Mouse (Mus musculus) midbrain, embryonic 15.5 days (tissue): ENCODE measurements at regions not wholly inside any gene's neighbourhood (a gene's known extent, or its start where the extent isn't known, plus 50 kb on each side); places are given as distances from the start of the nearest gene placed in this dataset.
A peak's percentile ranks its signal among the peaks of the same experiment; 100 is the strongest.

Experiments
- ATAC-seq: fragments of 200-750 bp; cut with Nextera tagmentation; replicated peaks from 2 replicates; pipeline ENCODE4 v1.8.0; 2017; ENCODE audit warnings: moderate TSS enrichment
- H3K27ac ChIP-seq: fragments of 300-500 bp; sonication (generic); 2 replicates; pipeline ENCODE4 v1.5.1; 2015; ENCODE audit warnings: mild to moderate bottlenecking, inconsistent platforms
- H3K27me3 ChIP-seq: fragments of 300-500 bp; sonication (generic); replicated peaks from 2 replicates; pipeline ENCODE4 v1.6.1; 2015; ENCODE audit warnings: inconsistent platforms
- H3K36me3 ChIP-seq: fragments of 300-500 bp; sonication (generic); replicated peaks from 2 replicates; pipeline ENCODE4 v1.6.1; 2015; ENCODE audit warnings: inconsistent platforms
- H3K4me1 ChIP-seq: fragments of 300-500 bp; sonication (generic); 2 replicates; pipeline ENCODE4 v1.6.1; 2015; ENCODE audit warnings: inconsistent platforms
- H3K4me2 ChIP-seq: fragments of 300-500 bp; sonication (generic); 2 replicates; pipeline ENCODE4 v1.6.1; 2015; ENCODE audit warnings: inconsistent platforms, mild to moderate bottlenecking, moderate library complexity
- H3K4me3 ChIP-seq: fragments of 300-500 bp; sonication (generic); 2 replicates; pipeline ENCODE4 v1.5.1; 2015; ENCODE audit warnings: mild to moderate bottlenecking, inconsistent platforms
- H3K9ac ChIP-seq: fragments of 300-500 bp; sonication (generic); 2 replicates; pipeline ENCODE4 v1.6.1; 2015; ENCODE audit warnings: mild to moderate bottlenecking, inconsistent platforms
- H3K9me3 ChIP-seq: fragments of 300-500 bp; sonication (generic); 2 replicates; pipeline ENCODE4 v1.6.1; 2016; ENCODE audit warnings: inconsistent platforms
- WGBS: fragments of 180-500 bp; shearing (Covaris S2); methylation state at CpG from one replicate; pipeline ENCODE4 v1.1.7; 2015; ENCODE audit warnings: mixed read lengths; 5-methylcytosine and 5-hydroxymethylcytosine counted together

DNA sequence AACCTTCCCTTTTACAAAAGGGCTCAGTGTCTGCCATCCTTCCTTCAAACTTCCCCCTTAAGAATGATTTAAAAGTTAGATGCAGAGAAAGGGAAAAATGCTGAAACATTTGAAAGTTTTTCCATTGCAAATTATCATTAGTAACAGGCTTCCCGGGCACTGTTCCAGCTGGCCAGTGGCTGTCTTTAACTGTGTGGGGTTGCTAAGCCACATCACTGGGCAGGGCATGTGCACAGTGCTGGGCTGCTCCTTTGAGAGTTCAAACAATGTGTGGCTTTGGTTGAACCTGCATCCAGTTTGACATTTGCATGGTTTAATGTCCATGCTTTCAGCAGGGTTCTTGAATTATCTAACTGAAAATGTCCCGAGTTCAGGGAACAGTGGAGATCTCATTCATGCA, 512.1 kb upstream of the Id2 start:
- Histone ChIP-seq H3K27me3 (no peaks in the 10 kb centered on the region), H3K9me3 (no peaks in the 10 kb centered on the region), H3K4me3 (no peak overlapping the region), H3K9ac (no peak overlapping the region), H3K36me3 (no peaks in the 10 kb centered on the region), H3K4me2 (no peak overlapping the region), H3K4me1 (peaks cover 3% of the 10 kb centered on the region; the same call in 1 of the 2 replicates), H3K27ac (no peak overlapping the region)
- WGBS = 31% methylated on average over 2 of the region's 2 CpGs
- ATAC-seq = 0 out of 2 replicates have a peak, but pooled peaks have one; percentile 48

DNA sequence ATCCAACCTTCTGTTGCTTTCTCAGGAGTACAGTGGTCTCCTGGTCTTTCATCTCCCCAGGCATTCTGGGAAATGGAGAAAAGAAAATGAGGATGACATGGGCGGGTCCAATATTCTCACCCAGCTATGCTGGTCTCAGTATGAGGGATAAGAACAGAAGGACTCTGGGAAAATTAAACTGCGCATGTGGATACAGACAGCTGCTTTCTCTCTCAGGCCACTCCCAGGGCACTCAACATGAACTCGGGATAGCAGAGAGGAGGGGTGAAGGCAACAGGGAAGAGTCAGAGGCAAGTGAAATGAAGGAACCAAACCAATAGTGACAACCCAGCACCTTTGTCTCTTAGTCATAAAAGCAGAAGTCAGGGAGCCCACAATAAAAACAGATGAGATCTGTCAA, 508.5 kb upstream of the Id2 start:
- no peak overlapping the region for H3K27ac ChIP-seq
- H3K9ac ChIP-seq = no peak overlapping the region
- WGBS = 82% methylated on average over 3 of the region's 3 CpGs
- ATAC-seq = no peak
- no peaks in the 10 kb centered on the region for H3K27me3 ChIP-seq
- H3K9me3 ChIP-seq = no peaks in the 10 kb centered on the region
- H3K4me1 ChIP-seq = peaks cover 3% of the 10 kb centered on the region; the same call in 1 of the 2 replicates
- H3K36me3 ChIP-seq = no peaks in the 10 kb centered on the region
- no peak overlapping the region for H3K4me2 ChIP-seq
- H3K4me3 ChIP-seq = no peak overlapping the region

DNA sequence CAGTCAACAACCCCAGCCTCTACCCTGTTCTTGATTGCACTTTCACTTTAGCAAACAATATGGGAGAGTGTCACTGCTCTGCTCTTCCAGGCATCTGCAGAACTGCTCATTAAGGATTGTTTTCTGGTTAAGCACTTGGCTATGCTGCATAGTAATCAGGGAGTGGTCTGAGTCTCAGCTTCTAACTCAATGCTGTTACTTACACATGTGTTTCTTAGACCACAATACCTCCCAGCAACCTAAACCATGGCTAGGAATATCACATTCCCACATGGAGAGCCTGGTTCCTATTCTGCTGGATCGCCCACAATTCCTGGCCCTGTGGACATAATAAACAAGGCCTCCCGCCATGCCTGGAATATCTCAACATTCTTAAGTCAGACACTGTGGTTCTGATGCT, 493.3 kb upstream of the Id2 start:
- 91% methylated on average over 2 of the region's 2 CpGs for WGBS

DNA sequence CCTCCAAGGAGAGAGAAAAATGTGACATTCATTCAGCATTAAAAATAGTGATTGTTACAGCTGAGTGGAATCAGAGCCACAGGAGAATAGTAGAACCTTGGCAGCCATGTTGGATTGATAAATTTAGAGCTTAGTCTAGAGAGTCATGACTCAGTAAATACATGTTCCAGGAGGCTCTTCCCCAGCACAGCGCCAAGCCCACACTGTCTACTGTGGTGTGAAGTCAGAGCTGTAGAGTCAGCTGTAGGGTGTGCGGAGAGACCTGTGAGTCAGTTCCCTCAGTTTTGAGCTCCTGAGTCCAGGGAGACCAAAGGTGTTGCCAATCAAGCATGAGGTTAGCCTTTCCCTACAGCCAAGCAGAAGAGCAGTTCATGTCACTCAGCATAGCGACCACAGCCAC, 488.8 kb upstream of the Id2 start:
- no peak overlapping the region for H3K4me2 ChIP-seq
- H3K27me3 ChIP-seq = no peaks in the 10 kb centered on the region
- no peak overlapping the region for H3K27ac ChIP-seq
- 0 out of 2 replicates have a peak, but pooled peaks cover 3% of the 10 kb centered on the region for H3K9me3 ChIP-seq
- no peak for ATAC-seq
- no peak overlapping the region for H3K9ac ChIP-seq
- no peaks in the 10 kb centered on the region for H3K36me3 ChIP-seq
- H3K4me3 ChIP-seq = no peak overlapping the region
- H3K4me1 ChIP-seq = no peaks in the 10 kb centered on the region
- 89% methylated on average over 3 of the region's 3 CpGs for WGBS

More for the DNA sequence above, 493.3 kb upstream of the Id2 start:
- no peaks in the 10 kb centered on the region for H3K4me1 ChIP-seq
- no peak overlapping the region for H3K27ac ChIP-seq
- no peaks in the 10 kb centered on the region for H3K27me3 ChIP-seq
- 0 out of 2 replicates have a peak, but pooled peaks cover 3% of the 10 kb centered on the region for H3K9me3 ChIP-seq
- no peak overlapping the region for H3K9ac ChIP-seq
- no peak overlapping the region for H3K4me3 ChIP-seq
- no peaks in the 10 kb centered on the region for H3K36me3 ChIP-seq
- no peak for ATAC-seq
- H3K4me2 ChIP-seq = no peak overlapping the region

DNA sequence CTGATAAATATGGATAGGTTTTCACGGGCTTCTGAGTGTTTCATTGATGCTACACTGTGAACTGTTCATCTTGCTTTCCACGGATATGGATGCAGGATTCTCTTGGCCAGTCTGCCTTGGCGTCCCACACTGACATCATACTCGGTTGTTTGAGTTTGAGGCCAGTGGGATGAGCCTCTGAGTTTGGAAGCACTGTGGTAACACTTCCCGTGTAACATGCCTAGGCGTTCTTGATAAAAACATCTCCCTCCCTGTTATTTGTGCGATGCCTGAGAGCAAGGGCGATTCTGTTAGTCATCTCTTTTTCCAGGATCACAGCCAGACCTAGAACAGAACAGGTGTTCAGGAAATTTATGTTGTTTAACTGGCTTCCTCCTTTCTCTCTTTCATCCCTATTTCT, 482.5 kb upstream of the Id2 start:
- no peak for ATAC-seq
- Histone ChIP-seq H3K36me3 (no peaks in the 10 kb centered on the region), H3K4me3 (no peak overlapping the region), H3K9me3 (no peaks in the 10 kb centered on the region), H3K4me2 (no peak overlapping the region), H3K27ac (no peak overlapping the region), H3K9ac (no peak overlapping the region), H3K4me1 (no peaks in the 10 kb centered on the region), H3K27me3 (no peaks in the 10 kb centered on the region)
- 91% methylated on average over 8 of the region's 8 CpGs for WGBS

DNA sequence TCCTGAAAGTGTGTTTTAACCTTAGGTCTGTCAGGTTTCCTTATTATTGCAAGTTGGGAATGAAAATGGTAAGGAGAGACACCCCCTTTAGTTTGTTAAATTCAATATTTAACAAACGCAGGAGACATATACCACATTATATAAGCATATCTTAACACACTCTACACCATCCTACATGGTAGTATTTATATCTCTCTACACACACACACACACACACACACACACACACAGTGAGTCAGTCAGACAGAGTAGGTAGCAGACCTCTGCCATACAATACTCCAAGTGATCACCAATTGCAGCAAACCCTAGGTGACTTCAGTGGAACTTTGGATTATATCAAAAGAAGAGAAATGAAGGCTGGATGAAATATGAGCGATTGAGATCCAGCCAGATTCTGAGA, 468.2 kb upstream of the Id2 start:
- H3K4me1 ChIP-seq = no peaks in the 10 kb centered on the region
- no peak for ATAC-seq
- H3K9ac ChIP-seq = no peak overlapping the region
- H3K27ac ChIP-seq = no peak overlapping the region
- no peaks in the 10 kb centered on the region for H3K36me3 ChIP-seq
- no peak overlapping the region for H3K4me2 ChIP-seq
- WGBS = 90% methylated on average over 2 of the region's 2 CpGs
- H3K4me3 ChIP-seq = no peak overlapping the region
- H3K9me3 ChIP-seq = no peaks in the 10 kb centered on the region
- no peaks in the 10 kb centered on the region for H3K27me3 ChIP-seq

DNA sequence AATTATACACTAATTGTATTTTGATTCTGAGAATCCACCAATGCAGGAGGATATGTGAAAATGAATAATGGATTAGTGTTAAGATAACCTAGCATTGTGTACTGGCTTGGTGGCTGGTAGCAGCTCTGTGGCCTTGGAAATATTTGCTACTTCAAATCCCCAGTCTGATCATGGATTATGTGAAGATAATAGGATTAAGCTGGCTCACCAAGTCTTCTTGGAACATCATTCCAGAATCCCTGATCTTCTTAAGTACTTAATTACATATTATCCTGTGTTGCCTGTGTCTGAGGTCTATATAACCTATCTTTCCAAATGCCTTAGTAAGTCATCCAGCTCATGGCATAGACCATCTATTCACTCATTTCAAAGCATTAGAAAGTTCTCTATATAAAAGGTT, 462.7 kb upstream of the Id2 start:
- H3K9me3 ChIP-seq = no peaks in the 10 kb centered on the region
- no peaks in the 10 kb centered on the region for H3K4me1 ChIP-seq
- no peak overlapping the region for H3K9ac ChIP-seq
- no peaks in the 10 kb centered on the region for H3K27me3 ChIP-seq
- no peak for ATAC-seq
- H3K27ac ChIP-seq = no peak overlapping the region
- H3K4me2 ChIP-seq = no peak overlapping the region
- H3K36me3 ChIP-seq = no peaks in the 10 kb centered on the region
- no peak overlapping the region for H3K4me3 ChIP-seq

DNA sequence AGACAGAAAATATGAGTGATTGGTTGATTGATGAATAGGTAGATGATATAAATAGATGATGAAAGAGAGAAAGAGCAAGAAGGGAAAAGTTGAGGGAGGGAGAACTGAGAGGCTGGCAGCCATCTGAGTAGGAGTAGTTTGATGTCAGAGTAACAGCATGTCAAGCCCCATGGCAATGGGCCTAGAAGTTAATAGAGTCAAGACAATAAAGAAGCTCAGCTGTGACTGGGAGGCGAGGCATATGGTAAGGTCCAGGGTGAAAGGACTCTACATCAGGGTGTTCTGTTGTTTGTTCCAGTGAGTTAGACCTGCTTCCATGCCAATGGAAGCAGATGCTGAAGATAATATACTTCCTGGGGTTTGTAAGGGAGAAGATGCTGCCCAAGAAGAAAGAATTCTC, 456.7 kb upstream of the Id2 start:
- Histone ChIP-seq H3K4me2 (no peak overlapping the region), H3K9ac (no peak overlapping the region), H3K27me3 (no peaks in the 10 kb centered on the region), H3K9me3 (no peaks in the 10 kb centered on the region), H3K4me3 (no peak overlapping the region), H3K27ac (no peak overlapping the region), H3K4me1 (no peaks in the 10 kb centered on the region), H3K36me3 (no peaks in the 10 kb centered on the region)
- ATAC-seq = no peak
- 74% methylated on average over 1 of the region's 1 CpGs for WGBS

DNA sequence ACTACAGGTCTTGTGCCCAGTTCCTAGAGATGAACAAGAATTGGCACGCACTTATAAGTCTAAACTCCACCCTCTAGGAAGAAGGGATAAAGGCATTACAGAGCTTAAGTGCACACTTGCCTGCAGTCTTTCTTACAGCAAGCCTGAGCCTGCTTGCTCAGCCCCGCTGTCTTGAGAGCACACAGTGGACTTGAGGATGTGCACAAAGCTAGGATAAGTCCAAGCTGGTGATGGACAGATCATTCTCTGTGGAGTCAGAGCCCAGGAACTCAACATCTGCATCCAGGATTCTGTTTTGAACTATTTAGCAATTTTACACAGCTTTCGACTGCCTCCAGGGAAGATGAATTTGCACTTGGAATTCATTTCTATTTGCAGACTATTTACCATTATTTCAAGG, 452.8 kb upstream of the Id2 start:
- no peaks in the 10 kb centered on the region for H3K27me3 ChIP-seq
- H3K4me2 ChIP-seq = no peak overlapping the region
- ATAC-seq = no peak
- H3K9ac ChIP-seq = no peak overlapping the region
- WGBS = 77% methylated on average over 3 of the region's 3 CpGs
- H3K4me1 ChIP-seq = no peaks in the 10 kb centered on the region
- no peaks in the 10 kb centered on the region for H3K36me3 ChIP-seq
- H3K9me3 ChIP-seq = no peaks in the 10 kb centered on the region
- H3K4me3 ChIP-seq = no peak overlapping the region
- H3K27ac ChIP-seq = no peak overlapping the region

DNA sequence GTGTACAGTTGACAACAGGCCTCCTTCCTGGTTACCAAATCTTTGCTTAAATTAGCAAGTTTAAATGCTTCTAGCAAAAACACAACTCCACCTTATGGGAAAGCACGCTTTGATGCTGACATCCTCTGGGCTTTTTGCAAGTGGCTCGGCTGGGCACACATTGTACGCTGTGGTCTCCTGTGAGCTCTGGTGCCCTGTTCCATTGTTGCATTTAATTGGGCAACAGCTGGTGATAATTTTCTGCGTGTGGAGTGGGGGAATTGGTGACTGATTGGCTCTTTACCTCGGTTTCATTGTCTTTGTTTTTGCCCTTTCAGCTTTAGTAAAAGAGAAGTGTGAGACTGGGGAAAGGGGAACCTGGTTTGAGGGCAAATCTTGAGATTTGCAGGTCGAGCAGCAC, 447.3 kb upstream of the Id2 start:
- no peaks in the 10 kb centered on the region for H3K9me3 ChIP-seq
- ATAC-seq = no peak
- H3K4me2 ChIP-seq = no peak overlapping the region
- H3K27ac ChIP-seq = no peak overlapping the region
- H3K4me1 ChIP-seq = no peaks in the 10 kb centered on the region
- H3K27me3 ChIP-seq = no peaks in the 10 kb centered on the region
- H3K36me3 ChIP-seq = no peaks in the 10 kb centered on the region
- no peak overlapping the region for H3K9ac ChIP-seq
- WGBS = 38% methylated on average over 6 of the region's 6 CpGs
- no peak overlapping the region for H3K4me3 ChIP-seq

DNA sequence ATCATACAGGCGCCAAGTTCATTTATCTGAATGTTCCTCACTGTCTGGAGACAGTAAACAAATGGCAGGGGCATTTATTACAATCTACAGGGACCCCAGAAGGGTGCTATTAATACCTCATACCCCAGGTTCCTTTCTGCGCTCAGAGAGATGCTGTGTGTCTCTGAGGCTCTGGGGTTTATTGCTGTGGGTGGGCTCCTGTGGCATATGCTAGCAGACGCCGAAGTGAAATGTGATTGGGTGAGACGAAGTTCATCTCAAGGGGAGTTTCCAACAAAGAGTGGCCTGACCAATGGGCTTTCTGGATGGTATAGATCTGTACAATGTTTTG, 437.6 kb upstream of the Id2 start:
- no peak overlapping the region for H3K27ac ChIP-seq
- H3K4me2 ChIP-seq = no peak overlapping the region
- no peak overlapping the region for H3K4me3 ChIP-seq
- no peaks in the 10 kb centered on the region for H3K27me3 ChIP-seq
- no peaks in the 10 kb centered on the region for H3K4me1 ChIP-seq
- no peaks in the 10 kb centered on the region for H3K36me3 ChIP-seq
- no peak overlapping the region for H3K9ac ChIP-seq
- ATAC-seq = no peak
- 85% methylated on average over 5 of the region's 5 CpGs for WGBS
- no peaks in the 10 kb centered on the region for H3K9me3 ChIP-seq

DNA sequence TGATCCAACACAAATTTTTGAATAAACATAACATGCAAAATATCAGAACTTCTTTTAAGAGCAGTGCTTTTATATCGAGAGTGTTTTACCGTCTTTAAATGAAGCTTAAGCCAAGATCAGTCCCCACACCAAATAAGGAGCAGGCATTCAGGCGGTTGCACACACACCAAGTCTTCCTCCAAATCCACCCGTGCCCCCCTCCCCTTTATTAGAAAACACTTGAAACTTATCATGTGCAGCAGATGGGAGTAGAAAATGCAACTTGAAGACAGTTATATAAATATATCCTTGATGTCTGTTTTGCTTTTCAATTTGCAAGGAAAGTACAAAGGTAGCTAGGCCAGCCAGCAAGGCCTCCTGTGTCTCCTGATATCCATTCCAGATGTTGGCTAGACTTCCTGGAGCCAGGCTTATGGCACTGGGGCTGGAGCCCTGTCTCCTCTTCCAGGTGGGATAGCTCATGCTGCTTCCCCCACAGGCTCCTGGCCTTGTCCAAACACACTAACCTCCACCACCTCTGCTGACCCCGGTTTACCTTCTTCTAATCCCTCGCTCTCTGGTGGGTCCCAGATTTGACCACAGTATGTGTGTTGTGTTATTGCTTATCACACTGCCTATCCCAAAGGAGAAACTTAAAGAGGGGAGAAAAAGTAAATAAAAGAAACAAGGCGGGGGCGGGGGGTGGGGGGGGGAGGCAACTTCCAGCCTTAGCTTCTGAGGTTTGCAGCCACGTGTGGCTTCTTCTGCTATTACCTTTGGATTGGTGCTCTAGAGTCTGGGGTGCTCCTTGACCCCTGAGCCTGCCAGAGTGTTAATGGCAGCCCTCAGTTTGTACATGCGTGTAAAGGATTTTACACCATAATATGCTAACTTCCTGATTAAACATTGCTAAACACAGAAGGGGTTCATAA, 437.0 kb upstream of the Id2 start:
- no peak for ATAC-seq
- Histone ChIP-seq H3K27ac (no peak overlapping the region), H3K27me3 (no peaks in the 10 kb centered on the region), H3K4me1 (no peaks in the 10 kb centered on the region), H3K4me2 (no peak overlapping the region), H3K36me3 (no peaks in the 10 kb centered on the region), H3K9ac (no peak overlapping the region), H3K9me3 (no peaks in the 10 kb centered on the region), H3K4me3 (no peak overlapping the region)
- WGBS = 87% methylated on average over 10 of the region's 10 CpGs

DNA sequence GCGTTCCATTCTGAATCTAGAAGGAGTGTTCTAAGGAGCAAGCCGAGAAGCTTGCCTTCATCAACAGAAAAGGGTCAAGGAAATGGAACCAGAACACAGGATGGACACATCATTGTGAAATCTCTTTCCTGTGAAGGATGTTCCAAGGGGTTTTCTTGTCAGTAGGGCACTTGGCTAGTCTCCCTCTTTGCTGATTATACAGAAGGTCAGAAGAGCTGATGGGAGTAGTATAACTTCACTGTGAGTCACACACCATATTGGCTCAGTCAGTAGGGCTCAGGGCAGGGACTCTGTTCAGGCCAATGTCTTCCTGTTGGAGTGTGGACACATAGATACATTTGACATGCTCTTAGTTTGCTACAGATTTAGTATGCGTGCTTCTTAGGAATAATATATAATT, 433.5 kb upstream of the Id2 start:
- Histone ChIP-seq H3K36me3 (no peaks in the 10 kb centered on the region), H3K4me1 (no peaks in the 10 kb centered on the region), H3K27me3 (no peaks in the 10 kb centered on the region), H3K4me2 (no peak overlapping the region), H3K9ac (no peak overlapping the region), H3K27ac (no peak overlapping the region), H3K9me3 (no peaks in the 10 kb centered on the region), H3K4me3 (no peak overlapping the region)
- ATAC-seq = no peak
- WGBS = 90% methylated on average over 3 of the region's 3 CpGs
